Mouse (Mus musculus) C2C12 (cell line): ENCODE results near the gene Bcat2.

Experiments used
- CTCF ChIP-seq: IDR thresholded peaks from one replicate; pipeline ENCODE4 v1.5.1; 2011; ENCODE audit not compliant: control insufficient read depth, insufficient read depth, insufficient read length
- FOSL1 ChIP-seq: IDR thresholded peaks from one replicate; pipeline ENCODE4 v1.8.0; 2011; ENCODE audit warnings: mild to moderate bottlenecking, low read length; ENCODE audit not compliant: poor library complexity, insufficient read depth, severe bottlenecking
- MAX ChIP-seq: IDR thresholded peaks from one replicate; pipeline ENCODE4 v1.6.1; 2011; ENCODE audit warnings: mild to moderate bottlenecking, control low read depth
- MYOD1 ChIP-seq: IDR thresholded peaks from one replicate; pipeline ENCODE4 v1.6.1; 2011; ENCODE audit warnings: low read depth; ENCODE audit not compliant: control insufficient read depth, insufficient read length
- MYOG ChIP-seq: IDR thresholded peaks from one replicate; pipeline ENCODE4 v1.6.1; 2011; ENCODE audit not compliant: control insufficient read depth, insufficient read length; ENCODE audit errors: extremely low read depth
- USF1 ChIP-seq: IDR thresholded peaks from one replicate; pipeline ENCODE4 v1.6.1; 2011; ENCODE audit warnings: low read depth, mild to moderate bottlenecking, control low read depth, moderate library complexity

DNA sequence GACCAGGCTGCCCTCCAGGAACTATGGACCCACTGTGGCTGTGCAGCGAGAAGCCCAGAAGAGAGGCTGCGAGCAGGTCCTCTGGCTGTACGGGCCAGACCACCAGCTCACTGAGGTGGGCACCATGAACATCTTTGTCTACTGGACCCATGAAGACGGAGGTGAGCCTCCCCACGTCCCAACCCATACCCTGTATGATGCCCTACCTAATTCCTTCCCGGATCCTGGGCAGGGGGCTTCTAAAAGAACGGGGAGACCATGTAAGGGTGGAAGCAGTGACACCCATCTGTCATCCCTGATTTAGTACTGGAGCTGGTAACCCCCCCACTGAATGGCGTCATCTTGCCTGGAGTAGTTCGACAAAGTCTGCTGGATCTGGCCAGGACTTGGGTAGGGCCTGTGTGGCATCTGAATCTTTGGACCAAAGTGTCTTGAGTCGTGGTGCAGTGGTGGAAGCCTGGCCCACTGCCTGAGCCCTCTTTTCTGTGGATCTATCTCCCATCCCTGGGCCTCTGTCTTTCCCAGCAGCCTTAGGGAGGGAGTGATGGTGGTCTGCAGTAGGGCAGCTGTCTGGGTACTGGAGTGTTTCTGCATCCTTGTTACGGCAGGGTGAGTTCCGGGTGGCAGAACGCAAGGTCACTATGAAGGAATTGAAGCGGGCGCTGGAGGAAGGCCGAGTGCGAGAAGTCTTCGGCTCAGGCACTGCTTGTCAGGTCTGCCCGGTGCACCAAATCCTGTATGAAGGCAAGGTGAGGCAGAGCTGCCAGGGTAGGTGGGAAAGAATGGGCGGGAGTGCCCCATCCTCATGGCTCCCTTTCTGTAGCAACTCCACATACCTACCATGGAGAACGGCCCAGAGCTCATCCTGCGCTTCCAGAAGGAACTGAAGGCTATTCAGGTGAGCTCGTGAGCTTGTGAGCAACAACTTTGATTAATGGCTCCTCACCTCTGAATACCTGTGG, 18.0 kb downstream of the Bcat2 start:
- no peak for TF ChIP-seq CTCF
- no peak for TF ChIP-seq MAX
- no peak for TF ChIP-seq MYOD1
- TF ChIP-seq USF1 = no peak
- TF ChIP-seq MYOG = no peak
- TF ChIP-seq FOSL1 = no peak
